Comparison of ENCODE assay signal across 22 mouse cellular contexts in genomic region chr5:77193266-77193665, GRCm38 (mm10). TPM values are rescaled to one million over a fixed set of nuclear protein-coding genes. Genes with fewer than 3 reads are reported as not detected.
A peak's percentile ranks its signal among the peaks of the same experiment; 100 is the strongest.
DNase-seq lines count a peak whose midpoint lies in the region; ATAC-seq and TF ChIP-seq lines count a peak whose summit lies in the region.
"Had no signal": no experiment of that assay in that cellular context is flagged by ENCODE, and none has a peak within 500 bp of the region (broad histone marks: within the 10 kb centered on the region; RNA-seq: fewer than 3 reads in every experiment).

No protein-coding gene starts in this region.

- H3K4me2 ChIP-seq in lung, embryonic 14.5 days = no peak overlapping the region
- H3K4me2 ChIP-seq: embryonic facial prominence, embryonic 13.5 days; liver, embryonic 12.5 days; midbrain, embryonic 12.5 days; neural tube, embryonic 12.5 days had no signal

- no peak for ATAC-seq in lung, embryonic 14.5 days (ENCODE audit: insufficient read depth)
- ATAC-seq: forebrain, embryonic 16.5 days; hindbrain, postnatal 0 days; intestine, postnatal 0 days; liver, embryonic 12.5 days had no signal

- no peak for TF ChIP-seq CTCF in lung, embryonic 14.5 days (IDR thresholded peaks at IDR 0.05; ENCODE audit: low read depth)

- H3K4me3 ChIP-seq in heart, embryonic 10.5 days = no peak overlapping the region
- H3K4me3 ChIP-seq in lung, embryonic 14.5 days (ENCODE audit: low read depth, low read length) = no peak overlapping the region
- H3K4me3 ChIP-seq in forebrain, embryonic 10.5 days = no peak overlapping the region
- H3K4me3 ChIP-seq: embryonic facial prominence, embryonic 13.5 days; left cerebral cortex, adult 2 months; limb, embryonic 10.5 days; liver, embryonic 12.5 days; midbrain, embryonic 12.5 days; neural tube, embryonic 12.5 days had no signal

- DNase-seq in heart, adult 11 months = peak; percentile 93
- no peak for DNase-seq in heart, embryonic 10.5 days (ENCODE audit: low spot score)
- peak; percentile 24 for DNase-seq in lung, embryonic 14.5 days
- no peak for DNase-seq in lung, postnatal 14 days
- peak; percentile 57 for DNase-seq in lung, postnatal 36 days
- no peak for DNase-seq in thymus, postnatal 25 days
- no peak for DNase-seq in forebrain, embryonic 10.5 days (ENCODE audit: extremely low spot score, low spot score)
- DNase-seq in retina, postnatal 1 day = no peak
- DNase-seq: adrenal gland, adult 8-10 months; cerebellum, adult 9-10 months; layer of hippocampus, adult 9-11 months had no signal

- H3K9me3 ChIP-seq in heart, embryonic 10.5 days = no peaks in the 10 kb centered on the region
- H3K9me3 ChIP-seq in lung, embryonic 14.5 days (ENCODE audit: low read depth, low read length) = no peaks in the 10 kb centered on the region
- H3K9me3 ChIP-seq in forebrain, embryonic 10.5 days = peaks cover 4% of the 10 kb centered on the region; the same call in 1 of the 2 replicates
- H3K9me3 ChIP-seq: limb, embryonic 10.5 days; liver, embryonic 12.5 days; neural tube, embryonic 12.5 days had no signal

- H3K27me3 ChIP-seq in heart, embryonic 10.5 days (ENCODE audit: insufficient read depth, poor library complexity, severe bottlenecking) = no peaks in the 10 kb centered on the region
- H3K27me3 ChIP-seq in lung, embryonic 14.5 days (ENCODE audit: insufficient read depth, low read length) = no peaks in the 10 kb centered on the region
- no peaks in the 10 kb centered on the region for H3K27me3 ChIP-seq in forebrain, embryonic 10.5 days (ENCODE audit: poor library complexity, severe bottlenecking)
- H3K27me3 ChIP-seq: CH12.LX; embryonic facial prominence, embryonic 13.5 days; liver, embryonic 12.5 days; midbrain, embryonic 12.5 days; neural tube, embryonic 12.5 days had no signal

- no peaks in the 10 kb centered on the region for H3K36me3 ChIP-seq in heart, embryonic 10.5 days
- H3K36me3 ChIP-seq in lung, embryonic 14.5 days (ENCODE audit: insufficient read depth) = no peaks in the 10 kb centered on the region
- no peaks in the 10 kb centered on the region for H3K36me3 ChIP-seq in forebrain, embryonic 10.5 days (replicated peaks)
- H3K36me3 ChIP-seq: embryonic facial prominence, embryonic 13.5 days; limb, embryonic 10.5 days; liver, embryonic 12.5 days; midbrain, embryonic 12.5 days; neural tube, embryonic 12.5 days had no signal

- H3K27ac ChIP-seq in heart, embryonic 10.5 days = no peak overlapping the region
- no peak overlapping the region for H3K27ac ChIP-seq in lung, embryonic 14.5 days (ENCODE audit: low read depth)
- no peak overlapping the region for H3K27ac ChIP-seq in forebrain, embryonic 10.5 days
- H3K27ac ChIP-seq: embryonic facial prominence, embryonic 13.5 days; hindbrain, postnatal 0 days; left cerebral cortex, adult 2 months; limb, embryonic 10.5 days; liver, embryonic 12.5 days; midbrain, embryonic 12.5 days; neural tube, embryonic 12.5 days had no signal

- H3K4me1 ChIP-seq in heart, embryonic 10.5 days = no peaks in the 10 kb centered on the region
- H3K4me1 ChIP-seq in lung, embryonic 14.5 days (ENCODE audit: insufficient read depth) = no peaks in the 10 kb centered on the region
- H3K4me1 ChIP-seq in forebrain, embryonic 10.5 days = no peaks in the 10 kb centered on the region
- H3K4me1 ChIP-seq: embryonic facial prominence, embryonic 13.5 days; limb, embryonic 10.5 days; liver, embryonic 12.5 days; midbrain, embryonic 12.5 days; neural tube, embryonic 12.5 days had no signal

- WGBS in heart, embryonic 10.5 days = 69% methylated on average over 4 of the region's 4 CpGs
- 59% methylated on average over 4 of the region's 4 CpGs for WGBS in lung, embryonic 14.5 days
- 88% methylated on average over 4 of the region's 4 CpGs for WGBS in forebrain, embryonic 10.5 days

- H3K9ac ChIP-seq in lung, embryonic 14.5 days = no peak overlapping the region
- H3K9ac ChIP-seq: embryonic facial prominence, embryonic 13.5 days; liver, embryonic 12.5 days; midbrain, embryonic 12.5 days; neural tube, embryonic 12.5 days had no signal

RNA-seq across cellular contexts. Expression of gene Spink2, which starts 18.0 kb away (rescaled TPM):
- 4.7 and 8.5 TPM in 2 replicates for polyA plus RNA-seq in heart, embryonic 10.5 days (2016; fragmentation: Nextera tagmentation; extraction: Ambion mirVana)
- 0.32 and 1.3 TPM in 2 replicates for polyA plus RNA-seq in lung, embryonic 14.5 days (2014; fragmentation: Nextera tagmentation; extraction: Ambion mirVana)
- polyA plus RNA-seq in forebrain, embryonic 10.5 days (2016; fragmentation: Nextera tagmentation; extraction: Ambion mirVana) = 0.64 and 1.1 TPM in 2 replicates
- polyA plus RNA-seq: liver, embryonic 12.5 days; midbrain, embryonic 12.5 days; small intestine, adult 2 months had no signal

Comparison
In these comparisons a context has a peak if more than half of its experiments do, and no peak if none do; other contexts are left out.
1. DNase-seq: peak in heart, adult 11 months (single experiment), lung, embryonic 14.5 days (single experiment) and lung, postnatal 36 days (single experiment); none in heart, embryonic 10.5 days (single experiment), lung, postnatal 14 days (single experiment), thymus, postnatal 25 days (single experiment), forebrain, embryonic 10.5 days (single experiment) and retina, postnatal 1 day (single experiment).